Mouse (Mus musculus): Measurements from ENCODE around the gene Bcar3.
"Not testable (repeated sequence)": the region's sequence is repeated elsewhere in the genome, so short reads cannot be mapped to it uniquely, and the experiment has no call there.

The Bcar3 gene

DNA sequence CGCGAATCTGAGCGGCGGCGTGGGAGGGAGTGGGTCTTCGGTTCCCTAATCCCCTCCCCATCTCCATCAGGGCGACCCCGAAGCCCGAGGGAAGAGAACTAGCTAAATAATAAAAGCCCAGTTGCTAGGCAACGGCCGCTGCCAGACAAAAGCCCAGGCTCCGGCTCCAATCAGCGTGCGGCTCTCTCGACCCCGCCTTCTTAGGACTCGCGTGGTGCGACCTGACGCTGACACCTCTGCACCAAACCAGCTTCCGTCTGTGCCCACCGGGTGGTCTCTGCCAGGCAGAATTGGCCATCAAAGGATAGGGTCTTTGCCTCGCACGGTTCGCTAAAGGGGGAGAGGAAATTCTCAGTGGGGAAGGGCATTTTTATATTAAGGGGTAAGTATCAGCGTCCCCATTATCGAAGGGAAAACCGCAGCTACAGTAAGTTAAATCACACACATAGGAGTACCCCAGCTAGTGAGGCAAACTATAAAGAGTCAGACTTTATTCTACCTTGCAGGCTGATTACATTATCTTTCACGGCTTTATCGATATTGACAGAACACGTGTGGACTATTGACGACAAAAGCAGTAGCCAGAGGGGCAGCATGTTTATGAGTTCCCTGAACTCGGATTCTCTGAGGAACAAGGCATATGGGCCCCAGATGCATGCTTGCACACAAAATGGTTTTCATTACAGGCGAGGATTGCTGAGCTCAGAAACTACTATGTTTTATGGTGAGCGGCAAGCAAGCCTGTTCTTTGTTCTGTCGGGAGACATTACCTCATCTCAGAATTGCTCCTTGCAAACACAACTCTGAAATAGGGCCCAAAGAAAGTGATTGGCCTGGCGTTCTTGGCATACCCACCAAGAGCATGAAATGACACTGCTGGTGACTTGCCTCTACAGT is at the start of gene Bcar3:
TSS of gene Bcar3 (plus strand) at position 183 of the 897 bp plus-strand sequence.
- in situ Hi-C loops (cut with MseI, MboI): loop anchor here (10.0 kb wide), 1 partner anchor 341 kb away; no protein-coding TSS in a partner anchor

DNA sequence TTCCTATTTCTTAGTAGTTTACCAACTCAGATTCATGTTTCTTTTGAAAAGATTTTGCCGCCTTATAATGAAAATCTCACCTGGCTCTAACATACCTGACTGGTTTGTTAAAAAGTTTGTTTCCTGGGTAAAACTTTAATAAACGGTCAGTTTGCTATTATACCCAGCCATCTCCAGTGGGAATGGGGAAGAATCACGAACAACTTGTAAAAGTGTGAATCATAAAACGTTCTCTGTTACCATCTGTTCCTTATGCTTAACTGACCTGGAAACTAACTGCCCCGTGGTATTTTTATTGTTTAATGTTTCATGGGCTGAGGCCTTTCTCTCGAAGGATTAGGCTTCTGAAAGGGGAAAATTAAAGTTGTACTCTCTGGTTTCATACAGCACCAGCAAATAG is 49.2 kb upstream of the Bcar3 start:
- in situ Hi-C loops (cut with MseI, MboI): no loop called here

DNA sequence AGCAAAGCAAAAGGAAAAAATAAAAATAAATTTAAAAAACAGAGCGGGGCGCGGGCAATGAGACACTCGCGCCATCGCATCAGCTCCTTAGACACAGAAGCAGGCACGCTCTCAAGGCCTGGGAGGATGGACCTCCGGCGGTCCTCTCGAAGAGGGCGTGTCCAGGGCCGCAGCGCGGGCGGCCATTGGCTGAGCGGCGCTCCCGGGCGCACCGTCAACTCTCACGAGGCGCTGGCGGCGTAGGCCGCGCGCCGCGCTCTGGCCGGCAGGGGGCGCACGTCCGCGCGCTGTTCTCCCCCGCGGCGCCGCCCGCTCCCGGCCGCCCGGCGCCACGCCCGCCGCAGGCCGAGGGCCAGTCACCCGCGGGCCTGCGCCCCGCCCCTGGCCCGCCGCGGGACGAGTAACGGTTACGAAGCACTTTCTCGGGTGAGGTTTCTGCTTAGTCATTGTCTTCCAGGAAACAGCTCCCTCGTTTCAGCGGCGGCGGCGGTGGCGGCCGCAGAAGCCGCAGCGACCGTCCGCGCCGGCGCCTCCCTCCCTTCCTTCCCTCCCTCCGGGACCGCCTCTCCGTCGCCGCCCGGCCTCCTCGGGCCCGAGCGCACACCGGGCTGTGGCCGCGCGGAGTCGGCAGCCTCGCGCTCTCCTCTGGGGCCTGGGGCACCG is 48.6 kb upstream of the Bcar3 start, which contains the start of gene Gclm:
TSS of gene Gclm (plus strand) at position 343 of the 663 bp plus-strand sequence.
- in situ Hi-C loops (cut with MseI, MboI): no loop called here

DNA sequence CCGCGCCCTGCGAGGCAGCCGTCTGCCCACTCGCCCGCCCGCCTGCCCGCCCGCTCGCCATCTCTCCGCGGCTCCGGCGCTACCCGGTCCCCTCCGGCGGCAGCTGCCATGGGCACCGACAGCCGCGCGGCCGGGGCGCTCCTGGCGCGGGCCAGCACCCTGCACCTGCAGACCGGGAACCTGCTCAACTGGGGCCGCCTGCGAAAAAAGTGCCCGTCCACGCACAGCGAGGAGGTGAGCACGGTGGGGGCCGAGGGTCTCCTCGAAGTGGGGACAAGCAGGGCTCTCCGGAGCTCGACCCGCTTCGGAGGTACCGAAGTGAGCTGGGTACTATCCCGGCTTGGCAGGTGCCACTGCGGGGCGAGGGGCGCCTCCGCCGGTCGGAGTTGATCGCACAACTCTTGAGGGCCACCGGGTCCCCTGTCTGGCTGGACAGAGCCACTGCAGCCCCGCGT is 48.0 kb upstream of the Bcar3 start:
- in situ Hi-C loops (cut with MseI, MboI): no loop called here

DNA sequence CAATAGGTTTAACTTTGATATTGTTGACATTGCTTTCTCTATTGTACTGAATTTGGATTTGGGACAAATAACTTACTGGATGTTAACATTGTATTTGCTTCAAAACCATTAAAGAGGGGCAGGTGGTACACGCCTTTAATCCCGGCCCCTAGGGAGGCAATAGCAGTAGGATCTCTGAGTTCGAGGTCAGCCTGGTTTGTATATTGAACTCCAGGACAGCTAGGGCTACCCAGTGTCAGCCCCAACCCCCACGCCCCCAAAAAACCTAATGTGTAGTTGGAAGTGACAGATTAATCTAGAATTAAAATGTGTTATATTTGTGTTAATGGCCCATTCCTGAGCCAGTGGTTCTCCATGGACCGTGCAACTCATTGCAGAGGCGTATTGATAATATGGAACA is 47.5 kb upstream of the Bcar3 start:
- in situ Hi-C loops (cut with MseI, MboI): no loop called here

DNA sequence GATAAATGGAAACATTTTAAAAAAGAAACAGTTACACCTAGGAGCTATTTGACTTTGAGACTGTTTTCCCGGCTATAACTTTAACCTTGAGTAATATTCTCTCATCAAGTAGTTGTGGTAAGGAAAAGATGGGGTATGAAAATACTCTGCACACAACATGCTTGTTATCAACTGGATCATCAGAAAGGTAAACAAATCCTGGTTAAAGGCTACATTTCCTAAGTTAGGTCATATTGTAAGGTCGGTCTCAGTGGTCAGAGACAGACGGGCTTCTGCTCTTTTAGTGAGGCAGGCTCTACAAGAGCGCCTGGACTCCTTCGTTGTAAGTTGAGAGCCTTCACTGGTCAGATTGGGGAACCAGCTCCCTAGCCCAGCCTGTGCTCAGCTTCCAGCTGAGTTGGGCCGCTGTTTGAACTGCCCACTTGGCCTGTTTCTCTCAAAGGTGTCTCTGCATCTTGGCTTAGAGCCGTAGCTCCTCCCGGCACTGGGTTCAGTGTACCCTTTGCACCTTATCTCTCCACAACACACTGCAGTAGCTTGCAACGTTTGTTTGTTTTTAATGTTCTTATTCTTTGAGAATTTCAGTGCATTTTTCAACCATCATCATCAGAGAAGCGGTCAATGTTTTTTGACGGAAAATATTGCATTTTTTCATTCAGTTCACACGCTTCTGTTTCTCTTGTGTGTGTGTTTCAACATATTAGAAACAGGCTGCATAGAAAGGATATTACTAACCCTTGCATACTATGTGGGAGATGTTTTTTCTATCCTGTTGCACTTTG is 46.8 kb upstream of the Bcar3 start:
- in situ Hi-C loops (cut with MseI, MboI): no loop called here

DNA sequence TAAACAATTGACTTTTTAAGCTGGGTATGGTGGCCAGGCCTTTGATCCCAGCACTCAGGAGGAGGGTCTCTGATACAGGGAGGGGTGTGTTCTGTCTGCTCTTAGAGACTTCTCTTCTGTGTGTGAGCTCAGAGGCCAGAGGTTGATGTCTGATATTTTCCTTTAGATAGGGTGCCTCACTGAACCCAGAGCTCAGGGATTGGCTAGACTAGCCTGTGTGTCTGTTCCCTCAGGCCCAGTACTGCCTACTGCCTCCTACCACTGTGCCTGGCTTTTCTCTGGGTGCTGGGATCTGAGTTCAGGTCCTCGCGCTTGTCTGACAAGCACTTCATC is 46.2 kb upstream of the Bcar3 start:
- in situ Hi-C loops (cut with MseI, MboI): no loop called here

DNA sequence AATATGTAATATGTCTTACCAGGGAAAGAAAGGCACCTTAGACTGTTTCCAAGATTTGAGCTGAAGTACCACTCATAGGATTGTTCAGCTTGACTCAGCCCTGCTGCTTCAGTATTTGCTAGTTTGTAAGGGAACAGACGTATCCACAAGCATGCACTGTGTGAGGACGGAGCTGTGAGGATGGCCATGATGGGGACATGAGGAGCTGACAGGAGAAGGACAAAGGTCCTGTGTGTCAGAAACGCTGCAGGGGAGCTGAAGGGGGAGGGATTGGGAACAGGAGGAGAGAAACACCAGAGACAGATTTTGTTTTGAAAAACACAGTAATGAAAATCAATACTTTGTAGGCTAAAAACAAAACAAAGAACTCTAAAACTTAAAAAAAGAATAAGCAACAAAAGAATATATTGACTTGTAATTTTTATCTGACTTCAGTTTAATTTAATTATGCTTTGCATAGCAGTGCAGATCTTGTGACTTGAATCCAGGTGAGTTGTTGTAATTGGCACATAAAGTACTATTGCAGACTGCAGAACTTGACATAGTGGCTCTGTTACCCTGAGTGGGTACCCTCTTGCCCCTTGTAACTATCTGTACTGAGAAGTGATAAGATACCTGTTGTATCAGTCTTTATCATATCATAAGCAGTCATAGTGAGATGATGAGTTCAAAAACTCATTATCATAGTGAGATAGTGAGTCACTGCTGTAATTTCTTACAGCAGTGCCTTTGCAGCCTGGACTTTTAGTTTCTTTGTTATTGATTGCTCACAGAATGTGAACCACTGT is 41.3 kb upstream of the Bcar3 start:
- in situ Hi-C loops (cut with MseI, MboI): no loop called here

DNA sequence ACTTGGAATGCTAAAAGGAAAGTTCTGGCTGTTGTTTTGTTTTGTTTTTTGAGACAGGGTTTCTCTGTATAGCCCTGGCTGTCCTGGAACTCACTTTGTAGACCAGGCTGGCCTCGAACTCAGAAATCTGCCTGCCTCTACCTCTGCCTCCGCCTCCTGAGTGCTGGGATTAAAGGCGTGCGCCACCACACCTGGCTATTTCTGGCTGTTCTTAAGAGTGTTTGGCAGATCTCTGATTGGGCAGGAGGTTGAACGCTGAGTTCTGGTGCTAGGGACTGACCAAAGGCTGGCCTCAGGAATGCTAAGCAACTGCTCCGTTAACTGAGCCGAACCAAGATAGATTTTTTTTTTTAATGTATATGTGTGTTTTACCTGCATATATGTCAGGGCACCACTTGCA is 39.9 kb upstream of the Bcar3 start:
- in situ Hi-C loops (cut with MseI, MboI): not testable (repeated sequence)

DNA sequence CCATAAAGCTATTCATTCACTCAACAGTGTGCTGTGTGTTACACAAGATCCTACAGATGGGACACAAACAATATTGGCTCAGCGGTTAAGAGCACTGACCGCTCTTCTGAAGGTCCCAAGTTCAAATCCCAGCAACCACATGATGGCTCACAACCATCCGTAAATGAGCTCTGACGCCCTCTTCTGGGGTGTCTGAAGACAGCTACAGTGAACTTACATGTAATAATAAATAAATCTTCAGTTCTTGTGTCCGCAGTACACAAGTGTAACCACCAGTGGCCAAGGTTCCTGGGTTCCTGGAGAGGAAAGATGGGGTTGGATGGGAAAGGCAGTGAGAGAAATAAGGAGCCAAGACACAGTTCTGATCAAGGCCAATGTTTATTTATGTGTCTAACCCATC is 23.9 kb upstream of the Bcar3 start:
- in situ Hi-C loops (cut with MseI, MboI): loop anchor here in 1 of 2 experiments (10.0 kb wide), 1 partner anchor 75 kb away; no protein-coding TSS in a partner anchor

DNA sequence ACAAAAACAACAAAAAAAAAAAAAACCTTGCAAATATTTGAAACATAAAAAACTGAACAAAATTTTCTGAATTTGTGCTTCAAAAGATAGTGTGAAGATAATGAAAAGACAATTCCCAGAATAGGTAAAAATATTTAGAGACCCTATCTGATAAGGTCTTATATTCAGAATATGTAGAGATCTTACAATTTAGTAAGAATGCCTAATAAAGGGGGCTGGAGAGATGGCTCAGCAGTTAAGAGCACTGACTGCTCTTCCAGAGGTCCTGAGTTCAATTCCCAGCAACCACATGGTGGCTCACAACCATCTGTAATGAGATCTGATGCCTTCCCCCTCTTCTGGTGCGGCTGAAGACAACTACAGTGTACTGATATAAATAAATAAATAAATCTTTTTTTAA is 21.4 kb upstream of the Bcar3 start:
- in situ Hi-C loops (cut with MseI, MboI): not testable (repeated sequence)

DNA sequence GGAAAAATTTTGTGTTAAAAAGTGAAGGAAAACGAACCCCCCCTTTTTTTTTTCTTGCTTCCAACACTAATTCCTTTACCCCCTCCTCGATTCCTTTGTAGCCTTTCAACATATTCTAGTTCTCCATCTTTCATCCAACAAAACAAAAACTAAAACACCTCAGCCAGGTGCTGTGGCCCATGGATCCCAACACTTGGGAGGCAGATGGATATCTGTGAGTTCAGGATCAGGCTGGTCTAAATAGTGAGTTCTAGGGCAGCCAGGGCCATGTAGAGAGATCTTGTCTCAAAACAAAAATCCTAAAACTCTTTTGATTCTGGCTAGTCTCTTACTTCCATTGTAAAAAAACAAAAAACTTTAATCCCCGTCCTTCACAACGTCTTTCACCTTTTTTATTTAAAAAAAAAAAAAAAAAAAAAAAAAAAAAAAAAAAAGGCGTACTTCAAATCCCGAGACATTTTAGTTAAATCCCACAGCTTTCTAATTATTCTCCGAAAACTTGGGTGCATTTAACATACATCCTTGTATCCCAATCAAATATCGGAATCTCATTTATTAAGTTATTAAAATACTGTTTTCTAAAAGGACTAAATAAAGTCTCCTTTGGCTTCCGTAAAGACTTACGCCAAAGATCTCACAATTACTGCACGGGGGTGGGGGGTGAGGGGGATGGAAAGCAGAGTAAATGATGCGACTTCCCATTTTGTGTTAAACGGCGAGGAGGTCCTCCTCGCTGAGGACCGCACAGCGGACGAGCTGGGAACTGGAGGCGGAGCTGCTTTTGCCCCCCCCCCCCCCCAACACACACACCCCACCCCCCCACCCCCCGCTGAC is 20.3 kb upstream of the Bcar3 start:
- in situ Hi-C loops (cut with MseI, MboI): no loop called here

DNA sequence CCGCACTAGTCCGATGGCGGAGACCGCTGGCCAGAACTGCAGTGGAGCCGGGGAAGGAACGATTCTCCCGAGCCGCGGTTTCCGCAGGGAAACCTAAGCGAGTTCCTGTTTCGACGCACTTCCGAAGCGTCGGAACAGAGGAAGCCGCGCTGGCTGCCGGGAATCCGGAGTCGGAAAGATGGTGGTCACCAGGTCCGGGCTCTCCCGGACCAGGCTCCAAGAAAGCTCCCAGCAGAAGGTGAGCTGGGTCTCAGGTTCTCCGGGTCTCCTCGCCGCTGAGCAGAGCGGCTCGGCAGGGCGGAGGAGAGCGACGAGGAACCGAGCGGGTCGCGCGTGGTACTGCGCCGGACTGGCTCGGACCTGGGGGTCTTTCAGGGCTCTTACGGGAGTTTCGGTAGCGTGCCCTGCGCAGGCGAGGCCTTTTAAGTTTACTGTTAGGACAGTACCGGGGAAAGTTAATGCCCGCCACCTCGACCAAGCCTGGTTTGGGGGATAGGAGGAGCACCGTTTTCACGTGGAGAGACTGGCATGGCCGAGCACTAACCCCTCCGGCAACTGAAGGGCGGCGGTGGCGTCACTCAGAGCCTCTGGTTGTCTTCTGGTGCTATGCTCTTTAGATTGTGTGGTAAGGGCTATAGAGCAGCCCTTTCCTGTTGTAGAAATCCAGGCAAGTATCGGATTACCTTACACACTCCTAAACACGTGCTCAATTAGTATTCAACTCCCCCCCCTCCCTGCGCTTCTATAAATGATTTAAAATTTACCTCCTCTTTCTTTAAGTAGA is 19.5 kb upstream of the Bcar3 start, which contains the start of gene Dnttip2:
TSS of gene Dnttip2 (plus strand) at position 148 of the 784 bp plus-strand sequence.
- in situ Hi-C loops (cut with MseI, MboI): no loop called here

DNA sequence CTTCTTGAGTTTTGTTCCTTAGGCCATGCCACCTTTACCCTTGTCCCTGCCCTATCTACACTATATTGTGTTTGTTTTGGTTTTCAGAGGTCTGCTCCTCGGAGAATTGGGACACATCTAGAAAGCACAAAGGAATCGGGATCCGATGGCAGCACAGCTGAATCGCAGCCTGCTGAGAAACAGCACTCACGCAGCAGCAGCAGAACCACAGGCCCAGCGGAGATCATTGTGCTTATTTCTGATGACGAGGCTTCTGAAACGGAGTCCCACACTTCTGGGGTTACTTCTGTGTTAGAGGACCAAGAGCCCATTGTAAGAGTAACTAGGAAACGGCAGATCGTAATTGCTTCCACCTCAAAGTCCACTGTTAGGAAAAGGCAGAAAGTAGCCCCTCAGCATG is 18.8 kb upstream of the Bcar3 start:
- in situ Hi-C loops (cut with MseI, MboI): no loop called here

DNA sequence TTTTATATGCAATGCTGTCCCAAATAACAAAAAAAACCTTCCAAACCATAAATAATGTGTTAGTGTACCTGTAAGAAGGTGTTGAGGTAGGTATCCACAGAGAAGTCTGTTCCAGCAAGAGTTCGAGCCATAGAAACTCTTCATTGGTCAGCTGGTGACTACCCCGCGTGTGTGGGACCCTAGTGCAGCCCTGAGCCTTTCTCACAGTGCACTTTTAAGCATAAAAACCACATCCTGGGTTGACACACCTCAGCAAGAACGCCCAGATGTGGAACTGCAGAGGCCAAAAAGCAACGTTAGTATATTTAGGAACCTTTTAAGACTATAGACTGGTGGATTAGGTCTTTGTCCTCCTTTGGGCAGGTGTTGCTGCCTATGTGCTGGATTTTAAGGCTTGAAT is 6.7 kb upstream of the Bcar3 start:
- in situ Hi-C loops (cut with MseI, MboI): no loop called here

DNA sequence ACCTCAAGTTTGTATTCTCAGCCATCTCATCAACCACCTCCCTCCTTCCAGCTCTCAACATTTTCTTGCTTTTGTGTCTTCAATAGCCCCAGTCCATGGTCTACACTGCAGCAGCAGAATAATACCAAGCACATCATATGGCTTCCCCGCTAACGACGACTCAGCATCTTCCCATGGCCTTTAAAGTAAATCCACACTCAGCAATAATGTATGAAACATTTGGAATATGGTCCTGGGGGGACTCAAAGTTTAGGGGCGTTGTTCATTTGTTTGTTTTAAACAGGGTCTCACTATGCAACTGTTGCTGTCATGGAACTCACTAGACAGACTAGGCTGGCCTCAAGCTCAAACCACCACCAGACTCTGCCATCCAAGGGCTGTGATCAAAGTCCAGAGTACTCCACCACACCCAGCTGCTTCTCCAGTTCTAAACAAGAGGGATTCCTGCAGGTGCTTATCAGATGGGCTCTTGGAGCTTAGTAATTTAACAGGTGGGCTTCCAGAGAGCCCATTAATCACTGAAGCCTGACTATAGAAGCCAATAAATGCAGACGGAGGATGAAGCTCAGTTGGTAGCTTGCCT is 5.2 kb upstream of the Bcar3 start:
- in situ Hi-C loops (cut with MseI, MboI): no loop called here

DNA sequence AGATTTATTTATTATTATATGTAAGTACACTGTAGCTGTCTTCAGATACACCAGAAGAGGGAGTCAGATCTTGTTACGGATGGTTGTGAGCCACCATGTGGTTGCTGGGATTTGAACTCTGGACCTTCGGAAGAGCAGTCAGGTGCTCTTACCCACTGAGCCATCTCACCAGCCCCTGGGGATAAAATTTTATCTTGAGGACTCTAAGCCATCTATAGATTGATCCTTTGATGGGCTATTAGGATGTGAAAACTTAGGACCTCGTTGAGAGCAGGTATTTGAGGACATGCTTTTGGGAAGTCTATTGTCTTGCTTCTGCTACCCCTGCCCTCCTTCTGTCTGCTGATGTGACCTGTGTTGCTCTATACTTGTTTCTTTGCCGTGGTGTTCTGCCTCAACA is 4.6 kb upstream of the Bcar3 start:
- in situ Hi-C loops (cut with MseI, MboI): not testable (repeated sequence)

DNA sequence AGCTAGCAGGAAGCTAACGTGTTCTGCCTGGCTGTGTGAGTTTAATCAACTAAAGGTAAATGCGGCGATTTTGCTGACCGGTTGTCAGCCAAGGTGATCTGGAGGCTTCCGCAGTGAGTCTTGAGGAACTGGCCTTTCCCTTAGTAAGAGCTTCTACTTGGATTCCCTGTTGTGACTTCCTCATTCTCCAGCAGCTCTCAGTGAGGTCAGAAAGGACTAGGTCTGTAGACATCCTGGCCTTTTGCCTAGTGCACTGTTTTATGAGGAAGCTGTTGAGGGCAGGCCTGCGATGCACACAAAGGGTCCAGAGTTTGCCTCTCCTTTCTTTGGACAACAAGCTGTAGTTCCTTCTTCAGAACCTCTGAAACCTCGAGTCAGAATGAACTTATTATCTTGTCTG is 3.2 kb upstream of the Bcar3 start:
- in situ Hi-C loops (cut with MseI, MboI): loop anchor here (10.0 kb wide), 1 partner anchor 344 kb away; no protein-coding TSS in a partner anchor

DNA sequence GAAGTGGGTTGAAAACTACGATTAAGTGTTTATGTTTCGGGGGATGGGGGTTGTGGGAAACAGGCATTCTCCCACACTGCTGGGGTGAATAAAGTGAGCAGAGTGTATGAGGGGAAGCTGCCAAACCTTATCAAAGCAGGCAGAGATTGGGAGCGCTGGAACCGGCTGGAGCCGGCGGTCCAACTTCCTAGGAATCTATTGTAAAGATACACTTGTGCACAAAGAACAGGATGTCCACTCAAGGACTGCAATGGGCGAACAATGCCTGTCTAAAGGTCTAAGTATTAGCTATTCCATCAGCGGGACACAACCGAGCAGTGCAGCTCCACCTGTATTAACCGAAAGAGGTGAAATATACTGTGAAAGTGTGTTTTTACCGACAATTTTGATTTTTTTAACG is 2.1 kb upstream of the Bcar3 start:
- in situ Hi-C loops (cut with MseI, MboI): loop anchor here (10.0 kb wide), 1 partner anchor 343 kb away; no protein-coding TSS in a partner anchor

Data from mouse trophoblast stem cell (cell line).